Mouse (Mus musculus) heart, postnatal 4 days (tissue): Measurements from ENCODE around the gene Rnf186. TPM values are rescaled to one million over a fixed set of nuclear protein-coding genes. Genes with fewer than 3 reads are reported as not detected.
"Not testable (repeated sequence)": the region's sequence is repeated elsewhere in the genome, so short reads cannot be mapped to it uniquely, and the experiment has no call there.

Experiments used
- DNase-seq: peaks from one replicate; pipeline ENCODE4 v3.0.0; 2021
- total RNA-seq, 2 experiments: library from RNA; stranded (reverse); gene quantifications; 2 replicates each; pipeline ENCODE4 v1.2.3; 2021

Gene Rnf186
- total RNA-seq, 2 experiments from 2014 or later = not detected

DNA sequence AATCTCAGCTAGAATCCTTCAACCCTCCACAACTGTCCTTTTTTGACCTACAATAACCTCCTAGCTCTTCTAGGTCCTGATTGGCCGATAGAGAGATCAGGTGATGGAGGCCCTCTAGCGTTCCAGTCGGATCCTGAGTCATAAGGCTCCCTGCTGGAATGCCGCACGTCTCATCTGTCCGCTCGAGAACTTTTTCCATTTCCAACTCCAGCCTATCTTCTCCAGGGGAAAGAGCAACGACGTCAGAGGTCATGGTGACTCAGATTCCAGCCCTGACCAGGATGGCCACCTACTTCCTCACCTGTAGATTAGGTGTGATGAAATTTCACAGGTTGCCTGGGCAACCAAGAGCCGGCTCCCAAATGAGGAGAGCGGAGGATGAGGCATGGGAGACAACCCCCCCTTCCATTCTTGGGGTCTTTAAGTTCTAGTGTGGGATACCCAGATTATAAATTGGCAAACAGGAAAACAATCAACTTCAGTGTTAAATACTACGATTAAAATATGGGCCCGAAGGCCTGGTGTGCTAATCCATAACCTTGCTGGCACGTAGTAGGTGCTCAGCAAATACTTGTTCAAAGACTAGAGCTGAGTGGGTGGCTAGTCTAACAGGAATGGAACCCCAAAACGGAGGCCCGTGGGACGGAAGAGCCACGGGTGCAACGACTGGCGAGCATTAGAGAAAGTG is 5.4 kb downstream of the Rnf186 start:
- peak; percentile 77 for DNase-seq

DNA sequence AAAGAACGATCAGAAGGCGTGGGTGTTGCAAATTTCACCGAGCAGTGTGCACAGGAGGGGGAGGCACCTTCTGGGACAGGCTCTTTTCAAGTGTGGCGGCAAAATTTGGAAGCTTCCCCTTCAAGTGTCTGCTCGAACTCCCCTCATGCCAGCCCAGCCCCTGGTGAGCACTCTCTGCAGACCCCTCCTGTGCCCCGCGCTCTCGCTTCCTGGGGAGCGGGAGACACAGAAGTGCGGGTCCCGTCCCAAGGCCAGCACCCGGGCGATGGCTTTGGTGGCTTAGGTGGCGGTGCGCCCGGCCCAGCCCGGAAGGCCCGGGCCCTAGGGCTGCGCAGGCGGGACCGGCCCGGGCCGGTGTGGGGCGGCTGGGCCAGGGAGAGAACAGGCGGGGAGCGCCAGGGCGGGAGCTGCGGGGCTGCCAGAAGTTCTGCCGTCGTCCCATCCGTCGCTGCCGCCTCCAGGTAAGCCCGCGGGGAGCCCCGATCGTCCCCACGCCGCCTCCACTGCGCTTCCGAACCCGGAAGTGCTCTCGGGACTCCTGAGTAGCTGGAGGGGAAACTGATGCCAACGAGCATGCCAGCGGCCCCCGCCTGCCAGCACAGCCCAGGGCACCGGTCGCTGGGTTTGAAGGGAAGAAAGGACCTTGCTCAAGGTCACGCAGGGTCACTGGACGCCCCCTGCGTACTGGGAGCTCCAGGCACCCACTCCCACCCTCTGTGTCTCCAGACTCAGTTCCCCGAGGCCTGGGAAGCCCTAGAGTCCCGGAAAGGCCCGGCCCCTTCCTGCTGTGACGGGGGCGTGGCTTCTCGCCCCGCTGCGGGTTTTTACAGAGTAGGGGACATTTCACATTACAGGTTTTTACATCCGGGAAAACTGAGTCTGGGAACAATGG is 6.2 kb downstream of the Rnf186 start, which contains the start of gene Tmco4:
Gene Tmco4, plus strand, starts transcription at position 62 of the 892 bp plus-strand sequence.
- DNase-seq = peak; percentile 80

DNA sequence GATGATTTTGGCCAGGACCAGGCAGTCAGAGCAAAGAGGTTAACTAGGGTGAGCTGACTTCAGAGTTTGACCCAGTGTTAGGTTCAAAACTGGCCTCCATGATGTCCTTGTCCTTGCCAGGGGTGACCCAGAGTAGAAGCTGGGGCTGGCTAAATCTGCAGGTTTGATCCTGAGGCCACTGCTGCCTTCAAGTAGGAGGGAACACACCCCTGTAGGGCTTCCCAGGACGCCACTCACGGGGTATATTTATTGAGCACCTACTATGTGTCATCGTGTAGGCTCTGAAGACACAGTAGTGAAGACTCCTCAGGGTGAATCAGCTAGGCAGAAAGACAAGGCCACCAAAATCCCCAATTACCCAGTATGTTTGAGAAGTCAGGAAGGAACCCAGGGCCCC is 6.8 kb downstream of the Rnf186 start:
- no peak for DNase-seq

DNA sequence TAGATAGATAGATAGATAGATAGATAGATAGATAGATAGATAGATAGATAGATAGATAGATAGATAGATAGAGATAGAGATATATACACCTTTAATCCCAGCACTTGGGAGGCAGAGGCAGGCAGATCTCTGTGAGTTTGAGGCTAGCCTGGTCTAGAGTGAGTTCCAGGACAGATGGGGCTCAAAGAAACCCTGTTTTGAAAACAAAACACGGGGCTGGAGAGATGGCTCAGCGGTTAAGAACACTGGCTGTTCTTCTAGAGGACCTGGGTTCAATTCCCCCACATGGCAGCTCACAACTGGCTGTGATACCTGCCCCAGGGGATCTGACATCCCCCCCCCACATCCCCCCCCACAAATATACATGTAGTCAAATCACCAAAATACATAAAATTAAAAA is 7.6 kb downstream of the Rnf186 start:
- DNase-seq = not testable (repeated sequence)

GRCm38 (mm10) chr4:138975194-138975593 is 8.3 kb downstream of the Rnf186 start:
- no peak for DNase-seq

DNA sequence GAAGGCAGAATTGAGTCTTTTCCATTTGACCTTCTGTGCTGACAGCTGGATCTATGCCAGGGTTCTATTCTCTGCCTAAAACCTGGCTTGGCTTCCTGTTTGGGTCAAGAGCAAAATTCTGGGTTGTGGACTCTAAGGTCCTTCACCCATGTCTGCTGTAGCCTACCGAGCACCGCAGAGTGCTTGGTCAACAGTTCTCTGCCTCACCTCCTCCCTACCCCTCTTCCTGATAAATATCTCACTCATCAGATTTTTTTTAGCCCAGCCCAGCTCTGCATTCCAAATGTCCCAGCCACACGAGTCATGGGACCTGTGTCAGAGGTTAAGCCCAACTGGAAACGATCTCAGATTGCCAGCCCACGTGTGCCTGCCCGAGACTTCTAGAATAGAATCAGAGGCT is 9.1 kb downstream of the Rnf186 start:
- DNase-seq = no peak

GRCm38 (mm10) chr4:138980021-138980420 is 13.1 kb downstream of the Rnf186 start:
- DNase-seq = no peak

GRCm38 (mm10) chr4:138980771-138981420 is 14.0 kb downstream of the Rnf186 start:
- DNase-seq = no peak

GRCm38 (mm10) chr4:138983422-138983821 is 16.5 kb downstream of the Rnf186 start:
- DNase-seq = no peak

DNA sequence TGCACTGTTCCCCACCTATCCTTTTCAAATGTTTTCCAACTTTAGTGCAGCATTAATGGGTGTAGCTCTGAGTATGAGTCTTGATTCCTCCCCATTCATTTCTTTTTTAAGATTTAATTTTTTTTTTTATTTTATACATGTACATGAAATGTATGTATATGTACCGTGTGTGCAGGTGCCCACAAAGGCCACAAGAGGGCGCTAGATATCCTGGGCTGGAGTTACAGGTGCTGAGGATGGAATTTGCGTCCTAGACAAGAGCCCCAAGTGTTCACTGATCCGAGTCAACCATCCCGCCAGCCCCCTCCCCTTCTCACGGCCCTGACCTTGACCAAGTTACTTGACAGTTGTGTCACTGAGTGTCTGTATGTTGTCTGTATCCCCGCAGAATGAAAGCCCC is 17.8 kb downstream of the Rnf186 start:
- DNase-seq = no peak

GRCm38 (mm10) chr4:138986280-138986679 is 19.4 kb downstream of the Rnf186 start:
- no peak for DNase-seq

DNA sequence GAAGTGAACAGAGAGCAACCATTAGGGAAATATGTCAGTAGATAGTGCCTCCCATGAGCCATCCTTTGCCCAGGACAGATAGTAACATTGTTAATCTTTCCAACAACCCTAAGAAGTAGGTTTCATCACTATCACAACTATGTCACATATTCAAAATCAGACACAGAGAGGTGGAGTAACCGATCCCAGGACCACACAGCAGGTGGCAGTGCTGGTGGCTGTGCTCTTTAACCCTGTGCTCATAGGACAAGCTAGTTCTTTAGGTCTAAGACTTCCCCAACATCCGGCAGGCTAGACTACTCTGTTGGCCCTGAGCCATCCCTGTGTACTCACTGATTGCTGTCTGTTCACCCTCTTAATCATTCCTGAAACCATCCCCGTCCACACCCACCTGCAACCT is 27.5 kb downstream of the Rnf186 start:
- no peak for DNase-seq

DNA sequence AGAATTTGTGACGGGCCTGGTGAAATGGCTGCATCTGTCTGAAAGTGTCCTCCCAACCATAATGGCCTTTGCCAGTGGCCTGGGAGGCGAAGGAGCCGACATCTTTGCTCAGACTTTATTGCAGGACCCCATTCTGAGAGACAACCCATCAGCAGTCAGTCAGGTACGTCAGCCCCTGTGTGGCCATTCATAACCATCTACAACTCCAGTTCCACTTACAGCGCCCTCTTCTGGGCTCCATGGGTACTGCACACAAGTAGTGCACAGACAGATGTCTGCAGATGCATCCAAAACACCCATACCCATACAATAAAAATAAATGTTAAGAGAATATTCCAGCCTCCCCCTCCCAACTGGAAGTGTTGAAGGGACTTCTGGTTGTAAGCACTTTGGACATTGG is 29.5 kb downstream of the Rnf186 start:
- peak; percentile 22 for DNase-seq

- no peak for DNase-seq
Observed at GRCm38 (mm10) chr4:138997121-138997520, 30.2 kb downstream of the Rnf186 start.

GRCm38 (mm10) chr4:138998611-138999010 is 31.7 kb downstream of the Rnf186 start:
- no peak for DNase-seq

DNA sequence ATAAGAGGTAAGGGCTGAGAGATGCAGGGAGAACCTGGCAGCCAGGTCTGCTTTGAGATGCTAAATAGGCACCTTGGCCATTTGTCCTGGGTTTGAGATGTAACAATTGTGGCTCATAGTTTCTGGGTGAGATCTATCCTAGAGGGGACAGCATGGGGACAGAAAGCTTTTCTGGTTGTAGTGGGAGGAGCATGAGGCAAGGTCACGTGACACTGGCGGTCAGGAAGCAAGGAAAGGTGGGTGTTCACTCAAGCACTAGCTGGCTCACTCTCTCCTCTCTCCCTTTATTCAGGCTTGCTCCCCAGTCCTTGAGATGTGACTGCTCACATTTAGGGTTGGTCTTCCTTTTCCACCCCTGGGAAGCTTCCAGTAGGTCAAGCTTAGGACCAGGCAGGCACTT is 34.1 kb downstream of the Rnf186 start:
- DNase-seq = no peak

DNA sequence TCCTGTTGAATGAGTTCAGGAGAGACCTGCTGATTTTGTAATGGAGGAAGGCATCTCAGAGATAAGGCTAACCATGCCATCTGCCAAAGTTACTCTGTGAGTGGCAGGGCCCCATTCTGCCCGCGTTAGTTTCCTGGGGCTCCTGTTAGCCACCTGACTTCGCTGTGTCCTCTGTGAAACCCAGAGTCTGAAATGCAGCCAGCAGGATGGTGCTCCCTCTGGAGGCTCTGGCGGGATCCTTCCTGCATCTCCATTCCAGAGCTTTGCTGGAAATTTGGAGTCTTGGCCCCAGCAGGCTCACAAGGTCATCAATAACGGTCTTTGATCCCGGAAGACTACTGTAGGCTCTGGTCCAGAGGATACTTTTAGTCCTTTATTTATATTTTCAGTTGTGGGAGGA is 34.5 kb downstream of the Rnf186 start:
- DNase-seq = peak; percentile 60

DNA sequence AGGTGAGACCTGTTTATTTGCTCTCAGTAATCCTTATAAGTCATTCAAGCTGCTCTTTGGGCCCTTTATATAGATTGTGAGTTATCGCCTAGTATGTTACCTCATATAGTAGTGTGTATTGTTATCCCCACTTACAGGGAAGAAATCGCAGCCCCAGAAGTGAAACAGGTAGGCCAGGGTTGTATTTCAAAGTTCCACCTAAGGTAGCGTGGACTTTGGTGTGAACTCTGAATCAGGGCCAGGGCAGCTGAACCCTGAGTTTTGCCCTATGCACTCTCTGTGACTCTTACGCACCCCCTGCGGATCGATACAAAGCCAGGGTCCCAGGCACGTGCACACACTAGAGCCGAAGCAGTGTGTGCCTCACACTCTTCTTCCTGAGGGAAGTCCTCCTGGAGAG is 37.2 kb downstream of the Rnf186 start:
- no peak for DNase-seq

- no peak for DNase-seq
Observed at GRCm38 (mm10) chr4:139005214-139005613, 38.3 kb downstream of the Rnf186 start.

DNA sequence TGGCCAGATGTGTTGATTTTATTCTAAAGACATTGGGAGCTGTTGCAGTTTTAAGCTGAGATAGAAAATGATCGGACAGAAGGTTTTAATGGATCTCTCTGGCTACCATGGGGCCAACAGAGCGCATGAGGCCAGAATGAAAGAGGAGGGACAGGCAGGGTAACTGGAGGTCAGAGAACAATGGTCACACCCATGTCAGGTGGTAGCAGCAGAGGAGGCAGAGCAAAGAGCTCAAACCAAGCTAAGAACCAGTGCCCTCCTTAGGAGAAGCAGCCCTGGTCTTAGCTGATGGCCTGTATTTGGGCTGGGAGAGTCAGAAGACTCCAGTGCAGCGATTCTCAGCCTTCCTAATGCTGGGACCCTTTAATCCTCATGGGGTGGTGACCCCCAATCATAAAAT is 40.4 kb downstream of the Rnf186 start:
- no peak for DNase-seq

DNA sequence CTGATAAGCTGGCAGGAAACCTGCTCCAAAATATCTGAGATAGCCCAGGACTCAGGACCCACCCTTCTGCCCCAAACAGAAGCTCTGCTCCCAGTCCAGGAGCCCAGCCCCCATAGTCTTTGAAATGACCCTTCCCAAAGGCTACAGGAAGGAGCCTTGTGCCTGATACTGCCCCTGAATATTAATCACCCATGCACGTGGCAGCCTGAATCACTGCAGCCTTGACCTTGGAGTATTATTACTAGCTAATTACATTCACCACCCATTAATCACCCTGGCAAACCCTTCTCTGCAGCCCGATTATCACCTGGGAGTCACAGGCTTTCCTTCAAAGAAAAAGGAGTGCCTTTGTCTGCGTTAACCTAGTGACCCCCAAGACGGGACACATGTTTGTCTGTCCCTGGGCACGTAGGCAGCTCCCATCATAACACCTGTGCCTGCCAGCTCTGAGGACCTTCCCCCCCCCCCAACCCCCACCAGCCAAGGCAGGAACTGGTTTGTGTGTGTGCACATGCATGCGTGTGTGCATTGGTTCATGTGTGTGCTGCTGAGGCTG is 41.1 kb downstream of the Rnf186 start:
- DNase-seq = no peak

DNA sequence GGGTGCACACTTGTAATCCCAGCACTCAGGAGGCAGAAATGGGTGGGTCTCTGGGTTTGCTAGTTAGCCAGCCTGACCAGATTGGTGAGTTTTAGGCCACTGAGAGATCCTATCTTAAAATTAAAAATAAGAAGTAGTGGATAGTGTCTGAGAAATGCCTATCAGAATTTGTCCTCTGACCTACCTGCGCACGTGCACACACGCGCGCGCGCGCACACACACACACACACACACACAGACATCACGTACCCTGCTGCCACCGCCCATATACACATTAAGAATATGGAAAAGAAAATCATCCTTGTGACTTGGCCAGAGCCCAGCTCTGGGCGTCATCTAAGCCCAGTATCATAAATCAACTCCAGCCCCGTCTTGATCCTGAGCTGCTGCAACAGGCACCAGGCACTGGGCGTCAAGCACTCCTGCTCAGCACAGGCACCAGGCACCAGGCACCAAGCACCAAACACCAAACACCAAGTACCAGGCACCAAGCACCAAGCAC is 44.3 kb downstream of the Rnf186 start:
- DNase-seq = no peak

DNA sequence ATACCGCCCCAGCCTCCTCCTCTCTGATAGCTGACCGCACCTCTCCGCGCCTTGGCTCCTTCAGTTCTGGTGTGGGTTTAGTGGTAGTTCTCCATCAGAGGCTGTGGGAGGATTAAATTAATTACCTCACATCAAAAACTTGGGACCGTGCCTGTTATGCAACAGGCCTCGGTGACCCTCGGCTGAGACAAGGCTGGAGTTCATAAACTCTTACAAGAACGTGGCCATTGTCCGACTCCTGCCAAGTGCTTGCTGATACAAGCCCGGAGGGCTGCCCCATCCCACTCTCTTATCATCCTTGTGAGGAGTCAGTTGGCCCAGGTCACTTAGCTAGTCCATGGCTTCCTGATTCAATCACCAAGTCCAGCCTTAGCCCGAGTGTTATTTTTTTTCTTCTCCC is 46.4 kb downstream of the Rnf186 start:
- DNase-seq = no peak
